In genomic region chr11:46336020-46336419, GRCm38 (mm10) we compare ENCODE assay signal across 36 mouse cellular contexts. TPM values are rescaled to one million over a fixed set of nuclear protein-coding genes. Genes with fewer than 3 reads are reported as not detected.
"Had no signal": no experiment of that assay in that cellular context is flagged by ENCODE, and none has a peak within 500 bp of the region (broad histone marks: within the 10 kb centered on the region; RNA-seq: fewer than 3 reads in every experiment).

No protein-coding gene starts in this region.

- H3K27ac ChIP-seq: heart, embryonic 10.5 days; heart, embryonic 13.5 days; heart, embryonic 15.5 days; hindbrain, embryonic 10.5 days; hindbrain, embryonic 12.5 days; hindbrain, embryonic 13.5 days; hindbrain, embryonic 14.5 days; hindbrain, embryonic 15.5 days; hindbrain, postnatal 0 days; kidney, embryonic 15.5 days; kidney, postnatal 0 days; layer of hippocampus, adult 2 months; left cerebral cortex, adult 2 months had no signal

- H3K4me3 ChIP-seq: heart, embryonic 10.5 days; heart, embryonic 13.5 days; heart, embryonic 15.5 days; hindbrain, embryonic 10.5 days; hindbrain, embryonic 12.5 days; hindbrain, embryonic 13.5 days; hindbrain, embryonic 15.5 days; kidney, embryonic 15.5 days; layer of hippocampus, adult 2 months; left cerebral cortex, adult 2 months had no signal

- H3K9me3 ChIP-seq: heart, embryonic 10.5 days; heart, embryonic 13.5 days; heart, embryonic 15.5 days; hindbrain, embryonic 10.5 days; hindbrain, embryonic 12.5 days; hindbrain, embryonic 13.5 days; hindbrain, embryonic 15.5 days; kidney, embryonic 15.5 days had no signal

- H3K4me2 ChIP-seq: heart, embryonic 11.5 days; heart, embryonic 13.5 days; heart, embryonic 15.5 days; hindbrain, embryonic 12.5 days; hindbrain, embryonic 13.5 days; hindbrain, embryonic 14.5 days; hindbrain, embryonic 15.5 days; kidney, embryonic 15.5 days had no signal

- H3K4me1 ChIP-seq: heart, embryonic 10.5 days; heart, embryonic 13.5 days; heart, embryonic 15.5 days; hindbrain, embryonic 10.5 days; hindbrain, embryonic 12.5 days; hindbrain, embryonic 13.5 days; hindbrain, embryonic 15.5 days; kidney, embryonic 15.5 days had no signal

- H3K36me3 ChIP-seq: heart, embryonic 10.5 days; heart, embryonic 13.5 days; heart, embryonic 15.5 days; hindbrain, embryonic 10.5 days; hindbrain, embryonic 12.5 days; hindbrain, embryonic 13.5 days; hindbrain, embryonic 15.5 days; kidney, embryonic 15.5 days had no signal

- DNase-seq: heart, postnatal 10 days; heart, postnatal 14 days; heart, postnatal 36 days; heart, postnatal 4 days; kidney, adult 11 months; kidney, adult 18-20 months; kidney, adult 2 months; kidney, adult 8-10 months; kidney, adult 9 months; kidney, postnatal 10 days; kidney, postnatal 14 days; kidney, postnatal 25 days; kidney, postnatal 36 days; kidney, postnatal 4 days; layer of hippocampus, adult 9-11 months; layer of hippocampus, postnatal 36 days had no signal

- ATAC-seq: hindbrain, embryonic 16.5 days; hindbrain, postnatal 0 days; intestine, embryonic 16.5 days; intestine, postnatal 0 days had no signal

- H3K9ac ChIP-seq: heart, embryonic 13.5 days; heart, embryonic 15.5 days; hindbrain, embryonic 12.5 days; hindbrain, embryonic 13.5 days; hindbrain, embryonic 14.5 days; hindbrain, embryonic 15.5 days; kidney, embryonic 15.5 days had no signal

- H3K27me3 ChIP-seq: heart, embryonic 13.5 days; heart, embryonic 15.5 days; hindbrain, embryonic 12.5 days; hindbrain, embryonic 13.5 days; hindbrain, embryonic 15.5 days; kidney, embryonic 15.5 days had no signal

RNA-seq across cellular contexts. Expression of gene Itk, which starts 53.3 kb away (rescaled TPM):
- total RNA-seq: hindbrain, postnatal 0 days had no signal
- polyA plus RNA-seq: heart, embryonic 11.5 days; heart, embryonic 13.5 days; heart, embryonic 14.5 days; heart, postnatal 0 days; hindbrain, embryonic 10.5 days; hindbrain, embryonic 11.5 days; hindbrain, embryonic 12.5 days; hindbrain, embryonic 13.5 days; hindbrain, embryonic 15.5 days; hindbrain, embryonic 16.5 days had no signal
